In genomic region chr1:21829909-21830455, GRCm38 (mm10) we compare ENCODE assay signal across 8 mouse cellular contexts.
DNase-seq lines count a peak whose midpoint lies in the region; ATAC-seq and TF ChIP-seq lines count a peak whose summit lies in the region.

No protein-coding gene starts in this region.

- no peak overlapping the region for H3K4me3 ChIP-seq in kidney, postnatal 0 days (replicated peaks; ENCODE audit: low read depth, low read length)
- no peak overlapping the region for H3K4me3 ChIP-seq in kidney, embryonic 15.5 days (replicated peaks)

- H3K27ac ChIP-seq in kidney, postnatal 0 days: no peak overlapping the region
- no peak overlapping the region for H3K27ac ChIP-seq in kidney, embryonic 15.5 days

- H3K4me2 ChIP-seq in kidney, postnatal 0 days (ENCODE audit: low read length): no peak overlapping the region
- H3K4me2 ChIP-seq in kidney, embryonic 15.5 days: no peak overlapping the region

- no peak for ATAC-seq in kidney, postnatal 0 days (replicated peaks; ENCODE audit: low FRiP score, low read depth)
- no peak for ATAC-seq in kidney, embryonic 15.5 days (replicated peaks; ENCODE audit: low FRiP score)
- ATAC-seq in granulocyte monocyte progenitor cell, adult 5-6 weeks (replicated peaks; ENCODE audit: poor library complexity, severe bottlenecking): peak; percentile 96
- ATAC-seq in erythroid progenitor cell, adult 5-6 weeks (replicated peaks; ENCODE audit: low FRiP score, poor library complexity, severe bottlenecking): no peak

- no peaks in the 10 kb centered on the region for H3K36me3 ChIP-seq in kidney, postnatal 0 days (ENCODE audit: insufficient read depth, low read length)
- no peaks in the 10 kb centered on the region for H3K36me3 ChIP-seq in kidney, embryonic 15.5 days

- 72% methylated on average over 6 of the region's 6 CpGs for WGBS in kidney, postnatal 0 days
- WGBS in kidney, embryonic 15.5 days: 72% methylated on average over 6 of the region's 6 CpGs

- no peaks in the 10 kb centered on the region for H3K4me1 ChIP-seq in kidney, postnatal 0 days (replicated peaks; ENCODE audit: insufficient read depth, low read length)
- no peaks in the 10 kb centered on the region for H3K4me1 ChIP-seq in kidney, embryonic 15.5 days

- no peak for TF ChIP-seq CTCF in kidney, postnatal 0 days (IDR thresholded peaks at IDR 0.05; ENCODE audit: low read depth)

- H3K9ac ChIP-seq in kidney, postnatal 0 days (ENCODE audit: low read depth, low read length): no peak overlapping the region
- H3K9ac ChIP-seq in kidney, embryonic 15.5 days: no peak overlapping the region

- H3K9me3 ChIP-seq in kidney, postnatal 0 days (replicated peaks; ENCODE audit: low read length): no peaks in the 10 kb centered on the region
- H3K9me3 ChIP-seq in kidney, embryonic 15.5 days (replicated peaks): no peaks in the 10 kb centered on the region

- peak; percentile 30 for DNase-seq in kidney, postnatal 0 days (ENCODE audit: low spot score)
- peak; percentile 24 for DNase-seq in CD4-positive, CD25-positive, alpha-beta regulatory T cell, adult 2 months (ENCODE audit: low read depth, low spot score)
- peak; percentile 4 for DNase-seq in layer of hippocampus, adult 9-11 months
- DNase-seq in thymus, postnatal 14 days: no peak
- no peak for DNase-seq in right cerebral cortex, postnatal 25 days

- H3K27me3 ChIP-seq in kidney, postnatal 0 days (ENCODE audit: insufficient read depth, low read length): no peaks in the 10 kb centered on the region
- no peaks in the 10 kb centered on the region for H3K27me3 ChIP-seq in kidney, embryonic 15.5 days

Comparison
In these comparisons a context has a peak if more than half of its experiments do, and no peak if none do; other contexts are left out.
1. DNase-seq: peak in kidney, postnatal 0 days (single experiment), CD4-positive, CD25-positive, alpha-beta regulatory T cell, adult 2 months (single experiment) and layer of hippocampus, adult 9-11 months (single experiment); none in thymus, postnatal 14 days (single experiment) and right cerebral cortex, postnatal 25 days (single experiment).